Mouse (Mus musculus) adipocyte (in vitro differentiated cells): ENCODE results near the gene Cmtm2a.
"Not testable (repeated sequence)": the region's sequence is repeated elsewhere in the genome, so short reads cannot be mapped to it uniquely, and the experiment has no call there.

ENCODE experiments used
- DNase-seq: peaks from one replicate; pipeline ENCODE4 v3.0.0-alpha.2; 2016; ENCODE audit warnings: low spot score

The Cmtm2a gene

DNA sequence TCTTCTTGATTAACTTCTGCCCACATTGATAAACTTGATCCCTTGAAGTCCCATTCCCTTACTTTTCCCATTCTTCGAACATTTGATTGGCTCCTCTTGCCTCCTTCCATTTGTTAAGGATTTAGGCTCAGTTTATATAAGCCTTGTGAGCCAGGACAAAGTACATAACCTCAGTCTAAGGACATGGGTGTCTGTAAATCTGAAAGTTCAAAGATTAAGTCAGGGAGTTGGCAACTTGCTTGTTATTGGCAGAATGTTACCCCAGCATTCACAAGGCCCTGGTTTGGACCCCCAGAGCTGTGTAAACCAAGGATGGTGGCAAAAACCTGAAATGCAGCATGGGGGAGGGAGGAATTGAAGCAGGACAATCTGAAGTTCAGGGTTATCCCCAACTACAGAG lies 1.4 kb upstream of the Cmtm2a start:
- DNase-seq, result no peak

GRCm38 (mm10) chr8:104268937-104269440 lies 24.0 kb downstream of the Cmtm2a start:
- no peak for DNase-seq

- no peak for DNase-seq
Observed at GRCm38 (mm10) chr8:104268368-104268767, 24.6 kb downstream of the Cmtm2a start.

- DNase-seq, result not testable (repeated sequence)
Observed at GRCm38 (mm10) chr8:104264271-104264935, 28.6 kb downstream of the Cmtm2a start.

- DNase-seq, result not testable (repeated sequence)
Observed at GRCm38 (mm10) chr8:104261802-104262201, 31.2 kb downstream of the Cmtm2a start.

GRCm38 (mm10) chr8:104253016-104253415 lies 40.0 kb downstream of the Cmtm2a start:
- no peak for DNase-seq

- no peak for DNase-seq
Observed at GRCm38 (mm10) chr8:104251461-104251860, 41.5 kb downstream of the Cmtm2a start.

- peak; percentile 93 for DNase-seq
Observed at GRCm38 (mm10) chr8:104250439-104251367, 42.3 kb downstream of the Cmtm2a start, which contains the start of gene Cklf. Cklf (plus strand) TSS chr8:104250861.

DNA sequence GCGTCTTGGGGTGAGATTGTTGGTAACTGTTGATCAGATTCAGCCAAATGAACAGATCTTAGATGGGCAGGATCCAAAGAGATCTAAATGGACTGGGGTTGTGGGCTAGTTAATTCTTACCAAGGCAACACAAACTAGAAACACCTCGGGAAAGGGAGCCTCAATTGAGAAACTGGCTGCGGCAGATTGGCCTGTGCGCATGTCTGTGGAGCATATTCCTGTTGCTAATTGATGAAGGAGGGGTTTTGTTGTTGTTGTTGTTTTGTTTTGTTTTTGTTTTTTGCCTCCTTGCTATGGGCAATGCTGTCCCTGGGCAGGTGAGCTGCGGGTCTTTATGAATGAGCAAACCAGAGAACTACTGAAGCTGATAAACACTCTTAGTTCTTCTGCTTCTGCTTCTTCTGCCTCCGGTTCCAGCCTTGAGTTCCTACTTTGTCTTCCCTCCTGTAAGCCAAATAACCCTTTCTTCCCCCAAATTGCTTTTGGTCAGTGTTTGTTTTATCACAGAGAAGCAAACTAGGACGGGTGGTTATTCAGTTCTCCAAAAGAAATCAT lies 43.5 kb downstream of the Cmtm2a start:
- no peak for DNase-seq

DNA sequence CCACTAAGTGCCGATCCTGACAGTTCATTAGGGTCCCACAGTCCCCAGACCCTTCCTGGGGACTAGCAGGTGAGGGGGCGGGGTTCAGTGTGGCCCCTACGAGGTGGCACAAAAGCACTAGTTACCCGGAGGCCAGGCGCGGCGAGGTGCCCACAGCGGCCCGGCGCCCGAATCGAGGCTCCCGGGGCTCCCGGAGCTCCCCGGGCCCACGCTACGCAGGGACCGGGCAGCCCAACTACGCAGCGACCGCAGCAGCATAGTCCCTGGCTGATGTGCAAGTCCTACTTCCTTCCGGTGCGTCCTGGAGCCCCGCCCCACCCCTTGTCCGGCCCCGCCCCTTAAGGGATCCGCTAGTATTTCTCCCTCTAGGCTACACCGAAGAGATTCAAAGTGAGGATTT lies 44.7 kb downstream of the Cmtm2a start, which contains the start of gene Tk2:
Gene Tk2, minus strand, starts transcription at position 283 of the 400 bp plus-strand sequence.
- DNase-seq, result peak; percentile 90

DNA sequence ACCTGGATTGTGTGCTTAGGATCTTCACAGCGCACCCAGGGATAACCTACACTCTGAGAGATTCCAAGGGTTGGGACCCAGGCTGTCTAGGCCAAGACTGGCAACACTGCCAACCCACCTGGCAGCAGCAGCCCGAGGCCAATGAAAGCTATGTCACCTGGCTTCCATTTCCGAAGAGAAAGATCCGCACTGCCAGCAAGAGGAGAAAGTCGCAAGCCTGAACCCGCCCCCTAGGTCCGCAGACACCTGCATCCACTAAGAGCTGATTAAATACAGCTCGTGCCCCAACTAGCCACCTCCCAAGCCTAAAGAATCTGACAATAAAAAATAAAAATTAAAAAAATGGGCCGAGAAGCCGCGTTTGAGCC lies 45.1 kb downstream of the Cmtm2a start:
- peak; percentile 24 for DNase-seq

GRCm38 (mm10) chr8:104247054-104247907 lies 45.7 kb downstream of the Cmtm2a start:
- no peak for DNase-seq

- no peak for DNase-seq
Observed at GRCm38 (mm10) chr8:104246621-104247020, 46.4 kb downstream of the Cmtm2a start.

DNA sequence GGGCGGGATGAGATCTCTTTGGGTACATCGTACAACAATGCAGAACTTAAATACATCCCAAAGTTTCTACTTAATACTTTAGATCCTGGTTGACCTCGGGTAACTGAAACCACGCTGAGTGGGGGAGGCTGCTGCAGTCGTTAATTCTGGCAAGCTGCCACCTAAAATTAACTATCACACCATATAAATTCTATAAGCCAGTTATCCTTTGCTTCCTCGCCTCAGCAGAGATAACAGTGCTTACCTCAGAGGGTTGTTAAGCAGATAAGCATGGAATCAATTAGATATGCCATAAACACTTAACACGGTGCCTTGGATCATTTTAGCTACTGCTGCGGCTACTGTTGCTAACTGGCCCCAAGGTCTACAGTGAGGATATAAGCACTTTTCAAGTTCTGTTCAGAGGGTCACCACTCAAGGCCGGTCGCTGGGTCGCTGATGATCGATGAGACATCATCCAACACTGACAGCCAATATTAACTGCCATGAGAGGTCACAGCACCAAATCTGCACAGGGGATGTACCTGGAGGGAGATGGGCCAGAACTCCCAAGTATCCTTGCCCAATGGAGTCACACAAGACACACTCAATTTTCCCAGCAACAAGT lies 50.8 kb downstream of the Cmtm2a start:
- no peak for DNase-seq

GRCm38 (mm10) chr8:104239418-104239861 lies 53.5 kb downstream of the Cmtm2a start:
- no peak for DNase-seq

- no peak for DNase-seq
Observed at GRCm38 (mm10) chr8:104234573-104234972, 58.4 kb downstream of the Cmtm2a start.

DNA sequence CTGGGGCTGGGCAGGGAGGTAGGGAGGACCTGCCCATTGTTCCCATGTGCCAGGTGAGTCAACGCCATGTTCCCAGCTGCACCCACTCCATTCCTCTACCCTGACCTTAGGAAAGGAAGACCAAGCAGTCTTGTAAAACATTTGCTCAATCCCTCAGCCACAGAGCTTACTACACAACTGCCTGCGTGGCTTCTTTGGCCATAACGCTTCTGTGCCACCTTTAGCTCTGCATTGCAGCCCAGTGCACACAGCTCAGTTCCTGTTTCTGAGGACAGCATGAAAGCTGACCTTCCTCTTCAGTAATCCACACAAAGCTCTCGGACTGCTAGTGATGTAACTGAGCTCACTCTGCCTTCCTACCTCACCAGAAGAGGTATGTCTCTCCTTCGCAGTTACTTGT lies 60.1 kb downstream of the Cmtm2a start:
- no peak for DNase-seq

DNA sequence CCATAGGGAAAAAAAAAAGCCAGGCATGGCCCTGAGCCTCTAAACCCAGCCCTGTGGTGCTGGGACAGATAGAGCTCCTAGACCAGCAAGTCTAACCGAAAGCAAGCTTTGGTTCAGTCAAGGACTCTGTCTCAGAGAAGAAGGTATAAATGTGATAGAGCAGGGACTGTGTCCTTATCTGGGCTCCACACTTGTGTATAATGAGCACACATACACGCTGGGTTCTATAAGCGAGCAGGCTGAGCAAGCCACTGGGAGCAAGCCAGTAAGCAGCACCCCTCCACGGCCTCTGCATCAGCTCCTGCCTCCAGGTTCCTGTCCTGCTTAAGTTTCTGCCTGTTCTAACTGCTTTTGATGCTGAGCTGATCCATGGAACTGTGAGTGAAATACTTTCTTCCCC lies 60.9 kb downstream of the Cmtm2a start:
- DNase-seq, result no peak
